Mouse (Mus musculus) gastrocnemius, postnatal 14 days (tissue): ENCODE measurements around the gene Rab22a. TPM values are rescaled to one million over a fixed set of nuclear protein-coding genes. Genes with fewer than 3 reads are reported as not detected.

Experiments
- DNase-seq: peaks from one replicate; pipeline ENCODE4 v3.0.0; 2021; ENCODE audit warnings: mixed read lengths
- intact Hi-C: fragments of 180-260 bp; cut with DNase I; formaldehyde crosslinking; loops from one replicate; pipeline ENCODE4 v1.15.1; 2025; ENCODE audit warnings: low total_unique reads
- microRNA-seq, 2 experiments: library from miRNA; unstranded; fragments of <30 nt; microRNA quantifications; one replicate each; pipeline ENCODE4 v1.2.0; 2021
- total RNA-seq, 2 experiments: library from RNA; stranded (reverse); gene quantifications; 2 replicates each; pipeline ENCODE4 v1.2.3; 2021

Gene Rab22a
- total RNA-seq, 2 experiments from 2014 or later, result 21.5 to 22.5 TPM

- no peak for DNase-seq
Measured at GRCm38 (mm10) chr2:173748961-173749659, 89.5 kb downstream of the Rab22a start.

GRCm38 (mm10) chr2:173755433-173756144, 96.0 kb downstream of the Rab22a start:
- DNase-seq, result no peak
- intact Hi-C loops, result no loop called here

More at GRCm38 (mm10) chr2:173748961-173749659, 89.5 kb downstream of the Rab22a start:
- intact Hi-C loops, result no loop called here

Small RNA genes lying within 50 kb of the gene (microRNA-seq; reads per million reads assigned to microRNA genes)
- 0 reads per million in 2 experiments for gene Mir6340

Other genes starting within 250 kb of the Rab22a start
- not detected for gene 1700021F07Rik, start 137.2 kb upstream of the Rab22a start, total RNA-seq
- gene Ankrd60, start 81.4 kb upstream of the Rab22a start, total RNA-seq, result not detected
- not detected for gene 1700010B08Rik, start 59.7 kb downstream of the Rab22a start, total RNA-seq
- 100 to 1,000 TPM; 160 to 166 TPM for gene Vapb, start 77.8 kb downstream of the Rab22a start, total RNA-seq